Mouse (Mus musculus) bone marrow, adult 2 months (tissue): ENCODE measurements around the gene Ddrgk1.

Source experiments
- CTCF ChIP-seq: fragments of 200-500 bp; IDR thresholded peaks from 2 replicates; pipeline ENCODE4 v1.5.1; 2011; ENCODE audit warnings: low read length, control low read depth; ENCODE audit not compliant: control insufficient read depth, insufficient read depth
- POLR2A ChIP-seq: fragments of 200-500 bp; IDR thresholded peaks from 2 replicates; pipeline ENCODE4 v1.6.1; 2011; ENCODE audit warnings: low read depth, mild to moderate bottlenecking, control low read depth, low read length, borderline replicate concordance; ENCODE audit not compliant: control insufficient read depth

- no peak for TF ChIP-seq CTCF
- no peak for TF ChIP-seq POLR2A
Measured at GRCm38 (mm10) chr2:130706602-130707001, 42.1 kb upstream of the Ddrgk1 start.
